Mouse (Mus musculus) liver, adult 2 months (tissue): ENCODE measurements at regions not wholly inside any gene's neighbourhood (a gene's known extent, or its start where the extent isn't known, plus 50 kb on each side); places are given as distances from the start of the nearest gene placed in this dataset.

Experiments used
- CTCF ChIP-seq: fragments of 200-500 bp; IDR thresholded peaks from 2 replicates; pipeline ENCODE4 v1.5.1; 2011; ENCODE audit warnings: low read depth, low read length, control low read depth
- POLR2A ChIP-seq: fragments of 200-500 bp; IDR thresholded peaks from 2 replicates; pipeline ENCODE4 v1.6.1; 2011; ENCODE audit warnings: low read length, control low read depth; ENCODE audit not compliant: insufficient read depth; ENCODE audit errors: extremely low read depth

DNA sequence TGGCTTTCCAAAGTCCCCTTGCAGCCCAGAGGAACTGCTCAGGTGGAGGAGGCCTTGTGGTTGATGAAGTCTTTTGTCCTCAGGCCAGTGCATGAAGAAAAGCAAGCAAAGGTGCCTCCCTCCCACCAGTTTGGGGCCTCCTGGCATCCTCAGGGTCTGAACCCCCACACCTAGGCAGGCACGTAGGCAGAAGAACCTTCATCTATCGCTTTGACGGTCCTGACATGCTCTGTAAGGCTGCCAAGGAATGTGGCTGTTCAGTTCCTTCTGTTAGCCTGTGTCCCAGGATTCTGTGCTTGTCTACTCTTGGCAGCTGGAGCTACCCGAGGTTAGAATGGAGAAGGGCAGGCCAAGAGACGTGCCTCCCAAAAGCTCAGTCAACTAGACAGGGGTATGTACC is 197.1 kb upstream of the 3110018I06Rik start:
- TF ChIP-seq CTCF, result no peak
- TF ChIP-seq POLR2A, result no peak
